Mouse (Mus musculus) brain, embryonic 14.5 days (tissue): Measurements from ENCODE around the gene Gcnt3.

Source experiments
- CTCF ChIP-seq: fragments of 200-500 bp; IDR thresholded peaks from 2 replicates; pipeline ENCODE4 v1.5.1; 2012; ENCODE audit warnings: inconsistent platforms, mild to moderate bottlenecking, moderate library complexity, borderline replicate concordance; ENCODE audit not compliant: insufficient read depth, insufficient read length; ENCODE audit errors: extremely low read depth
- POLR2A ChIP-seq: fragments of 200-500 bp; IDR thresholded peaks from 2 replicates; pipeline ENCODE4 v1.6.1; 2012; ENCODE audit warnings: mild to moderate bottlenecking, inconsistent platforms, borderline replicate concordance; ENCODE audit not compliant: poor library complexity, insufficient read depth, insufficient read length, severe bottlenecking; ENCODE audit errors: extremely low read depth

GRCm38 (mm10) chr9:69990346-69990745 is 47.5 kb downstream of the Gcnt3 start:
- TF ChIP-seq CTCF, result peak; percentile 4; the same call in 1 of the 2 replicates
- no peak for TF ChIP-seq POLR2A
